Mouse (Mus musculus) thymus, adult 2 months (tissue): ENCODE measurements around the gene Coro1b.

Source experiments
- CTCF ChIP-seq: fragments of 200-500 bp; IDR thresholded peaks from 2 replicates; pipeline ENCODE4 v1.5.1; 2012; ENCODE audit warnings: mild to moderate bottlenecking, control low read depth, low read length, moderate library complexity, borderline replicate concordance; ENCODE audit not compliant: control insufficient read depth, poor library complexity, insufficient read depth; ENCODE audit errors: extremely low read depth
- POLR2A ChIP-seq: fragments of 200-500 bp; IDR thresholded peaks from 2 replicates; pipeline ENCODE4 v1.6.1; 2012; ENCODE audit warnings: mild to moderate bottlenecking, low read length, control low read depth, moderate library complexity; ENCODE audit not compliant: control insufficient read depth, poor library complexity, insufficient read depth; ENCODE audit errors: extremely low read depth

GRCm38 (mm10) chr19:4130106-4130505, 18.3 kb upstream of the Coro1b start:
- no peak for TF ChIP-seq POLR2A
- TF ChIP-seq CTCF = no peak
